Mouse (Mus musculus) kidney, adult 2 months (tissue): ENCODE data around the gene Cacna1c. TPM values are rescaled to one million over a fixed set of nuclear protein-coding genes. Genes with fewer than 3 reads are reported as not detected.
A peak's percentile ranks its signal among the peaks of the same experiment; 100 is the strongest.

Source experiments
- DNase-seq: peaks from one replicate; pipeline ENCODE4 v3.0.0; 2021
- H3K27ac ChIP-seq: fragments of 200-500 bp; 2 replicates; pipeline ENCODE4 v1.5.1; 2012; ENCODE audit warnings: low read depth, low read length, control low read depth, inconsistent platforms; ENCODE audit not compliant: insufficient read depth
- H3K27me3 ChIP-seq: fragments of 200-500 bp; replicated peaks from 2 replicates; pipeline ENCODE4 v1.6.1; 2012; ENCODE audit warnings: mild to moderate bottlenecking, moderate library complexity, low read length, inconsistent platforms; ENCODE audit not compliant: control insufficient read depth, insufficient read depth
- H3K36me3 ChIP-seq: fragments of 200-500 bp; 2 replicates; pipeline ENCODE4 v1.6.1; 2012; ENCODE audit warnings: mild to moderate bottlenecking, moderate library complexity, low read length, inconsistent platforms; ENCODE audit not compliant: control insufficient read depth, insufficient read depth
- H3K4me1 ChIP-seq: fragments of 200-500 bp; 2 replicates; pipeline ENCODE4 v1.6.1; 2011; ENCODE audit warnings: low read length; ENCODE audit not compliant: control insufficient read depth, insufficient read depth
- H3K4me3 ChIP-seq: fragments of 200-500 bp; 2 replicates; pipeline ENCODE4 v1.5.1; 2011; ENCODE audit warnings: mild to moderate bottlenecking, low read depth, low read length, control low read depth; ENCODE audit not compliant: insufficient read depth
- CTCF ChIP-seq: fragments of 200-500 bp; conservative IDR thresholded peaks from 2 replicates; pipeline ENCODE4 v1.5.1; 2011; ENCODE audit warnings: low read depth, mild to moderate bottlenecking, control low read depth, low read length, moderate library complexity, mixed read lengths; ENCODE audit not compliant: insufficient read depth, insufficient read length
- POLR2A ChIP-seq: fragments of 200-500 bp; IDR thresholded peaks from one replicate; pipeline ENCODE4 v1.6.1; 2011; ENCODE audit warnings: low read depth, low read length, control low read depth
- WGBS: fragments of 180-500 bp; shearing (Covaris S2); methylation state at CpG from one replicate; pipeline ENCODE4 v1.1.7; 2018; 5-methylcytosine and 5-hydroxymethylcytosine counted together
- polyA plus RNA-seq: library from polyadenylated mRNA; depleted of rRNA; stranded (reverse); fragments of >200 nt; gene quantifications from 2 replicates; pipeline ENCODE4 v1.2.3, GENCODE M21; 2012; rRNA removed

Cacna1c gene
- polyA plus RNA-seq, result 0.92 and 0.99 TPM in 2 replicates

DNA sequence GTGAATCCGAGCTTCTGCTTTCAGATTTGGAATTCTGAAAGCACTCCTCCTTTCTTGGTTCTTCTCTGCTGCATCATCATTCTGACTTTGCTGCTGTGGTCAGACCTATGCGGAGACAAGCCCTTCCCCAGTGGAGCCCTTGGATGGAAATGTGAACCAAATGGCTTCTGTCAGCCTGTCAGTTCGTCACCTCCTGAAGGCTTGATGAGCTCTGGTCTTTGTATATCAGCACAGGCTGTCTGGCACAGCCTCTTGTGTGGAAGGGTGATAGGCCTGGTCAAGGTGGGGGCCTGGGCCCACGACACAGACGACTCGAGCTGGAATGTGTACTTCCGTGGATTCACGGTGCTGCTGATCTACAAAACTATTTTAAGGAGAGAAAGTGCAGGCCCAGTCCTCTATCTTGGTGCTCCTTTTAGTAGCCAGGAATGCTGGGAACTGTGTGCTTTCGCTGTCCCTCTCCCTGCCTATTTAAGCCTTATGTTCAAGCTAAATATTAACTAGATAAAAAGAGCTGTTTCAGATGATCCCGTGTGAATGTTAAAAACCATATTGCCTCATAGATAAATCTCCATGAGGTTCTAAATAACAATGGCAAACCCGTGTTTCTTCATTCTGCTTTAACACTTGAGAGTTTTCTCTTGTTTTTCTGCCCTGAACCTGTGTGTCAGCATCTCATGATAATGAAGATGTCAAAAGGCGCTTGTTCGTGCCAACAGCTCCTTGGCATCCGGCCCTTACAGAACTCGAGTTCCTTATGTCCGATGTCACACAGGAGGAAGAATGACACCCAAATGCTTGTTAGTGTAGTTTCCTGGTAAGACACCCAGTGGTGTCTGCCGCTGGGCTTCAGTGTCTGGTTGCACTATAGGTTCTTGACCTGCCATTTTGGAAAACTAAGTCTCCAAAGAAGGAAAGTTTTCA lies at the start of gene Cacna1c:
Gene Cacna1c, minus strand, starts transcription at position 37 of the 924 bp plus-strand sequence.
- no peaks in the 10 kb centered on the region for H3K4me1 ChIP-seq
- no peak for DNase-seq
- H3K36me3 ChIP-seq, result no peaks in the 10 kb centered on the region; the same call in 1 of the 2 replicates
- no peaks in the 10 kb centered on the region for H3K27me3 ChIP-seq
- H3K27ac ChIP-seq, result no peak within 1 kb of the TSS
- no peak within 1 kb of the TSS for H3K4me3 ChIP-seq
- WGBS, result 59% methylated on average over 17 of the region's 17 CpGs
- TF ChIP-seq CTCF, result no peak
- no peak for TF ChIP-seq POLR2A

DNA sequence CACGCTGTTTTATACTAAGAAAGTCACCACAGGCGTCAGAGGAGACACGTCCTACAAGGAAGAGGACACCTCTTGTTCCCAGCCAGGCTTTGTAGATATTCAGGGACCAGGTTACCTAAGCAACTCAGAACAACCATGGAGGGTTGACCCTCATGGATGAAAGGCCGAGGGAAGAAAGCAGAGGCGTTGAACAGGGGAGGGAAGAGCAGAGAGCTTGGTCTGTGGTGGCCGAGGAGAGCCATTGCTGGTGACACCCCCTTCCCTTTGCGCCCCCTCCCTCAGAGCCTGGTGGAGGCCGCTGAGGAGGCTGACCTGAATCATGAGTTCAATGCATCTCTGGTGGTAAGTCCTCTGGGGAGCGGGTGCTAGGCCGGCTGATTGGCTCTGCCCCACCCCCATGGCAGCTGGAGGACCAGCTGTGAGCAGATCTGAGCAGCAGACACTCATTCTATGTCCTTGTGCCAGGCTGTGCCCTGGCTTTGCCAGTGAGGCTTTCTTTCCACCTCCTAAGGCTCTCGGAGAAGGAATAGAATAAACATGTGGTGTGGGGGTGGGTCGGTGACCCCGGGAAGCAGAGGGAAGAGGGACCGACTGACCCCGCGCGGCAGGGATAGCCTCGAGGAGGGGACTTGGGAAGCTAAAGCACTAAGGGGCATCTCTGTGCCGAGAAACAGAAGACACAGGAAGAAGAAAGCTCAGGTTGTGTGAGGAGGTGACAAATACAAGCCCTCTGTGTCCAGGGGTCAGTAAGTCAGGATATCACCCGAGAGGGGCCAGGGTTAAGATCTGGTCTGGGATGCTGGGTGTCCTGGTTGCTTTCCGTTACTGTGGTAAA lies 44.9 kb upstream of the Cacna1c start:
- 36% methylated on average over 21 of the region's 21 CpGs for WGBS
- H3K4me3 ChIP-seq, result no peak overlapping the region

DNA sequence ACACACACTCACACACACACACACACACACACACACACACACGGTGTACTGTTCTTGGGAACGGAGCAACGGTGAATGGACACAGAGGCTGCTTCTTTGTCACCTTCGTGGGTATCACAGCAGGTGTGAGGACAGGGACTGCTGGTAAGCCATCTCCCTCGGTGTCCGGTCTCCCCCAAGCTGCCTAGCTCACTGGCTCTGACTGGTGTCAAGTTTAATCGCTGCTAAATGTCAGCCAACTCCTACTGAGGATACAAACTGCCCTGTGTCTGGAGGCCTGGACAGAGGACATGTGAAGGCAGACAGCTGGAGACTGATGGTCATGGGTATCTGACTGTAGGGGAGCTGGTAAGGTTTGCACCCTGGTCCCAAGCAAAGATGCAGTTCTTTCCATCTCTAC lies 44.0 kb upstream of the Cacna1c start:
- WGBS, result 39% methylated on average over 7 of the region's 7 CpGs
- Histone ChIP-seq H3K27me3 (no peaks in the 10 kb centered on the region), H3K4me3 (no peak overlapping the region), H3K4me1 (no peaks in the 10 kb centered on the region), H3K36me3 (no peaks in the 10 kb centered on the region), H3K27ac (no peak overlapping the region)
- no peak for DNase-seq
- TF ChIP-seq CTCF (no peak), POLR2A (no peak)

More for the DNA sequence above, 44.9 kb upstream of the Cacna1c start:
- DNase-seq, result no peak
- TF ChIP-seq POLR2A, result no peak
- no peak for TF ChIP-seq CTCF
- Histone ChIP-seq H3K27ac (no peak overlapping the region), H3K36me3 (no peaks in the 10 kb centered on the region), H3K4me1 (no peaks in the 10 kb centered on the region), H3K27me3 (no peaks in the 10 kb centered on the region)

DNA sequence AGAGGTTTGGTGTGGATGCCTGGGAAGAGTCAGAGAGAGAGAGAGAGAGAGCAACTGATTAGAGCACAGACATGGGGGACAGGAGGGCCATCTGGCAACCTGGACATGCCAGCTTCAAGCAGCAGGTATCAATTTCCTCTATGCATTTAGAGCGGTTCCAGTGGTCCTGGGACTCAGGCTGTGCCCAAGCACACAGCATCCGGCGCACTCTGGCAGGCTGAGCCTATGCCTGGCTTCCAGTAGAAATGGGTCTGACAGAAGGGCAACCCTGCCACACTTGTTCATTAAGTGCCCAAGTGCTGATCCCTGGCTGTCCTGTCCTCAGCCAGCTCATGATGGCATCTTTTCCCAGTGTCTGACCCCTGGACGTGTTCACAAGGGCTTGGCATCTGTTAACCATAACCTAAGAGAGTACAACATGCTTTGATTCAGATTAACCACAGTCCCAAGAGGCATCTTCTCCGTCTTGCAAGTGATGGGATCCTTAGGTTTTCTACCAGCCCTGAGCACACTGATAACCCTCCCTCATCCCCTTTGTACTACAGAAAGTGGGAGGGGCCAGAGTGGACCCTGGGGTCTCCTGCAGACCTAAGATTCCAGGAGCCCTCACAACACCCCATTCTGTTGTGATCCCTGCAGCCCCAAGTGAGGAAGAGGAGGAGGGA lies 43.3 kb upstream of the Cacna1c start:
- 80% methylated on average over 5 of the region's 5 CpGs for WGBS
- Histone ChIP-seq H3K27me3 (no peaks in the 10 kb centered on the region), H3K4me1 (no peaks in the 10 kb centered on the region), H3K36me3 (no peaks in the 10 kb centered on the region), H3K4me3 (no peak overlapping the region), H3K27ac (no peak overlapping the region)
- TF ChIP-seq POLR2A (no peak), CTCF (no peak)
- no peak for DNase-seq

DNA sequence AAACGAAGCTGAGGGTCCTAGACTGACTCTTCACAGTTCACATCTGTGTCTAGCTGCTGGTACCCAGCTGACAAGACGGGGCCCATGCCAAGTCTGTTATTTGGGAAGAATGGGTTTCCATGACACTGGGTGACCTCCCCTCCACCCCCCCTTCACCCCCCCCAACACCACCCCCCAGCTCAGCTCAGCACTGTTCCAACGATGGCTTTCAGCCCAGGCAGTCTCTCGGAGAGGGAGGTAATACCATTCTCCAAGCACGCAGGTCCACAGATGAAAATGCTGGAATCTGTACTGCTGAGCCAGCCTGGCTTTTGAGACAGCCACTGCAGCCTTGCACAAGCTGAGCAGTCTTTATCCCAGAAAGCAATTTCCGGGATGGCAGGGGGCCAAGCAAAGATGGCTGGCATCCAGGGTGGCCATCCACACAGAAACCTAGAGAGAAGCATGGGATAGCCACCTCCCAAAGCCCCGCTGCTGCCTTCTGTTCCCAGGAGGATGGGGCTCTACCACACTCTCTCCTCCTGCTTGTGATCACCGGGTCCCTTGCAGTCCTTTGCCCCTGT lies 41.3 kb upstream of the Cacna1c start:
- Histone ChIP-seq H3K4me3 (no peak overlapping the region), H3K4me1 (no peaks in the 10 kb centered on the region), H3K36me3 (no peaks in the 10 kb centered on the region), H3K27ac (no peak overlapping the region), H3K27me3 (no peaks in the 10 kb centered on the region)
- DNase-seq, result peak; percentile 21
- TF ChIP-seq POLR2A, result no peak
- TF ChIP-seq CTCF, result no peak
- 49% methylated on average over 8 of the region's 8 CpGs for WGBS

DNA sequence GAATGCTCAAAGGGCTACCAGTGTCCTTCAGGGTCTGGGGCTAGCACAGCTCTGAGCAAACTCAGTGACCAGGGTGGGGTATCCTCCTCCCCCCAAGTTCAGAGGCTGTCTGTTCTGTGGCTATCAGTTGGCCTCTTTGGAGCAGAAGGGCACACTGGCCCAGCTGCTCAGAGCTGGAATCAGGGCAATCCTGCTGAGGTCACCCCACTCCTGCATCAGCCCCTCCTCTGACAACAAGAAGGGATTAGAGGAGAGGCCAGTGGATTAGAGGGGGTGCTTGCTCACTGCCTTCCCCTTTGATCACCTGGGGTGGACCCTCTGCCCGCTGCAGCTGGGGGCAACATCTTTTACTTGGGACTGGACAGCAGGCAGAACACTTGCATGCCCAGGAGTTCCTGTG lies 40.0 kb upstream of the Cacna1c start, which contains the start of gene Cacna2d4:
Gene Cacna2d4, plus strand, starts transcription at position 286 of the 400 bp plus-strand sequence.
- no peak within 1 kb of the TSS for H3K4me3 ChIP-seq
- WGBS, result 60% methylated on average over 1 of the region's 1 CpGs
- no peak for TF ChIP-seq CTCF
- TF ChIP-seq POLR2A, result no peak
- DNase-seq, result no peak
- H3K27ac ChIP-seq, result no peak within 1 kb of the TSS
- no peaks in the 10 kb centered on the region for H3K4me1 ChIP-seq
- no peaks in the 10 kb centered on the region for H3K27me3 ChIP-seq
- H3K36me3 ChIP-seq, result no peaks in the 10 kb centered on the region
